Mouse (Mus musculus): ENCODE measurements around the gene Pbx3.

DNA sequence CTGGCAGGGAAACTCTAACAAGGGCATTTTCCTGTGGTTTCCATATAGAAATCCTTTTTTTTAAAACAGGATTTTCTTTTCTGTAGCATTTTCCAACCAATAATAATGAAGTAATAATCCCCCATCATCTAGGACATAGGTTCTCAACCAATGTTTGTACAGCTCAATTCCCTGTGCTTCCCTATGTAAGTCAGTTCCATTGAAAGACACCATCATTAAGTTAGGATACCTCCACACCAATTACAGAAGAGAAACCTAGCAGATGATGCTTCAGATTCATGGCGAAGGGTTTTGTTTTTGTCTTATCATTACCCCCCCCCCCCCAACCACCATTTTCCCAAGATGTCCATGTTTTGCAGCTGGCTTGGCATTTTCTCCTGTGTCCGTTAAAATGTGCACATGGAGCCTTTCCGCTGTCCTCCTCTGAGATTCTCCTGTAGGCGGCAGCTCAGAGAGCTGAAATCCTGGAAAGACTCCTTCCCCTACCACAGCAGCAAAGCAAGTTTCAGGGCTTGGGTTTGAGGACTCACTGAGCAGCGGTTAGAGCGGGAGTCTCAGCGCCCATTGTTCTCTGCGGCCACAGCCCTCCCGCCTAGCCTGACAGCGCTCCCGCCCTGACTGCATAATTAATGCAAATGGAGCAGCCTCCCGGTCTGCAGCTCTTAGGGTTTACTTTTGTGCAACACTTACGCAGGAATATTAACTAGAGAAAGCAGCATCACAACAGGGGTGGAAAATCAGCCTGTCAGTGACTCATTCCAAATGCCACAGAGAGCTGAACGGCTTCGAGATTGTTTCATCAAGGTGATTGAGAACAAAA lies 123.6 kb downstream of the Pbx3 start:
- 0 out of 2 replicates have a peak, but pooled peaks have one; percentile 24 for TF ChIP-seq EP300 (IDR thresholded peaks at IDR 0.05; ENCODE audit: insufficient read depth, low read depth, low read length)
- no peak for TF ChIP-seq POLR2A (IDR thresholded peaks at IDR 0.05; ENCODE audit: insufficient read depth, low read depth, low read length)
